ENCODE assay signal across 9 mouse cellular contexts in genomic region chr3:146337861-146338281, GRCm38 (mm10).
DNase-seq lines count a peak whose midpoint lies in the region; ATAC-seq and TF ChIP-seq lines count a peak whose summit lies in the region.
"Had no signal": no experiment of that assay in that cellular context is flagged by ENCODE, and none has a peak within 500 bp of the region (broad histone marks: within the 10 kb centered on the region; RNA-seq: fewer than 3 reads in every experiment).

No protein-coding gene starts in this region.

- H3K27ac ChIP-seq in lung, embryonic 14.5 days (ENCODE audit: low read depth) = peak overlapping the region; percentile 63
- peak overlapping the region; percentile 37; the same call in 1 of the 2 replicates for H3K27ac ChIP-seq in limb, embryonic 12.5 days
- H3K27ac ChIP-seq in neural tube, embryonic 14.5 days (ENCODE audit: low read depth, low read length) = peak overlapping the region; percentile 73
- H3K27ac ChIP-seq: liver, embryonic 14.5 days had no signal

- no peaks in the 10 kb centered on the region for H3K36me3 ChIP-seq in lung, embryonic 14.5 days (ENCODE audit: insufficient read depth)
- no peaks in the 10 kb centered on the region for H3K36me3 ChIP-seq in limb, embryonic 12.5 days
- H3K36me3 ChIP-seq in neural tube, embryonic 14.5 days (ENCODE audit: control insufficient read depth, insufficient read depth, low read length) = no peaks in the 10 kb centered on the region

- H3K9ac ChIP-seq in lung, embryonic 14.5 days = no peak overlapping the region; the same call in 1 of the 2 replicates
- peak overlapping the region; percentile 13; the same call in 1 of the 2 replicates for H3K9ac ChIP-seq in limb, embryonic 12.5 days (replicated peaks)
- peak overlapping the region; percentile 52 for H3K9ac ChIP-seq in neural tube, embryonic 14.5 days (replicated peaks; ENCODE audit: low read depth, low read length)
- H3K9ac ChIP-seq: liver, embryonic 14.5 days had no signal

- no peak for DNase-seq in cerebellum, adult 9-10 months
- DNase-seq in lung, embryonic 14.5 days = peak; percentile 65
- DNase-seq in lung, adult 2 months = no peak
- DNase-seq in gastrocnemius, postnatal 25 days = no peak

- no peak for TF ChIP-seq CTCF in lung, embryonic 14.5 days (IDR thresholded peaks at IDR 0.05; ENCODE audit: low read depth)
- TF ChIP-seq CTCF in lung, adult 2 months (IDR thresholded peaks at IDR 0.05; ENCODE audit: insufficient read depth, low read length) = no peak

- no peaks in the 10 kb centered on the region; the same call in 1 of the 2 replicates for H3K4me1 ChIP-seq in lung, embryonic 14.5 days (ENCODE audit: insufficient read depth)
- peaks cover 2% of the 10 kb centered on the region; the same call in 1 of the 2 replicates for H3K4me1 ChIP-seq in lung, adult 2 months (ENCODE audit: control insufficient read depth, insufficient read depth, low read length)
- H3K4me1 ChIP-seq in limb, embryonic 12.5 days (replicated peaks) = peaks cover 44% of the 10 kb centered on the region
- H3K4me1 ChIP-seq in neural tube, embryonic 14.5 days (ENCODE audit: control insufficient read depth, insufficient read depth, low read length) = peaks cover 13% of the 10 kb centered on the region; the same call in 1 of the 2 replicates

- no peaks in the 10 kb centered on the region for H3K27me3 ChIP-seq in lung, embryonic 14.5 days (ENCODE audit: insufficient read depth, low read length)
- no peaks in the 10 kb centered on the region; the same call in 1 of the 2 replicates for H3K27me3 ChIP-seq in limb, embryonic 12.5 days
- H3K27me3 ChIP-seq in neural tube, embryonic 14.5 days (ENCODE audit: control insufficient read depth, insufficient read depth, low read length) = no peaks in the 10 kb centered on the region

- 10% methylated on average over 7 of the region's 7 CpGs for WGBS in lung, embryonic 14.5 days
- 9% methylated on average over 7 of the region's 7 CpGs for WGBS in lung, adult 2 months
- 8% methylated on average over 7 of the region's 7 CpGs for WGBS in limb, embryonic 12.5 days
- 2% methylated on average over 7 of the region's 7 CpGs for WGBS in neural tube, embryonic 14.5 days

- peak; percentile 61 for ATAC-seq in cerebellum, adult (ENCODE audit: insufficient number of reproducible peaks, low FRiP score, low TSS enrichment)
- ATAC-seq in lung, embryonic 14.5 days (ENCODE audit: insufficient read depth) = peak; percentile 75; the same call in 1 of the 2 replicates
- ATAC-seq in limb, embryonic 12.5 days (ENCODE audit: insufficient number of reproducible peaks, insufficient read depth, low FRiP score, low TSS enrichment, low read depth) = no peak
- peak; percentile 64; the same call in 1 of the 2 replicates for ATAC-seq in neural tube, embryonic 14.5 days (ENCODE audit: low read depth)
- no peak for ATAC-seq in monocyte, adult 5-6 weeks (replicated peaks; ENCODE audit: insufficient number of reproducible peaks, low FRiP score, low TSS enrichment, poor library complexity, severe bottlenecking)

- 0 out of 2 replicates have a peak overlapping the region, but pooled peaks have one; percentile 8 for H3K4me3 ChIP-seq in lung, embryonic 14.5 days (ENCODE audit: low read depth, low read length)
- no peak overlapping the region for H3K4me3 ChIP-seq in lung, adult 2 months (replicated peaks; ENCODE audit: extremely low read depth, low read depth, low read length)
- no peak overlapping the region for H3K4me3 ChIP-seq in limb, embryonic 12.5 days (replicated peaks)
- H3K4me3 ChIP-seq in neural tube, embryonic 14.5 days (ENCODE audit: low read depth, low read length) = no peak overlapping the region

- no peaks in the 10 kb centered on the region for H3K9me3 ChIP-seq in lung, embryonic 14.5 days (ENCODE audit: low read depth, low read length)
- H3K9me3 ChIP-seq in limb, embryonic 12.5 days = no peaks in the 10 kb centered on the region
- no peaks in the 10 kb centered on the region for H3K9me3 ChIP-seq in neural tube, embryonic 14.5 days (ENCODE audit: control insufficient read depth, low read length)

- peak overlapping the region; percentile 50 for H3K4me2 ChIP-seq in lung, embryonic 14.5 days
- H3K4me2 ChIP-seq in limb, embryonic 12.5 days = peak overlapping the region; percentile 46
- peak overlapping the region; percentile 42 for H3K4me2 ChIP-seq in neural tube, embryonic 14.5 days (ENCODE audit: low read depth, low read length)

- no peak for TF ChIP-seq POLR2A in lung, adult 2 months (IDR thresholded peaks at IDR 0.05; ENCODE audit: borderline replicate concordance, extremely low read depth, low read depth, low read length)

Comparison
In these comparisons a context has a peak if more than half of its experiments do, and no peak if none do; other contexts are left out.
1. ATAC-seq: peak in cerebellum, adult (single experiment), lung, embryonic 14.5 days (single experiment) and neural tube, embryonic 14.5 days (single experiment); none in limb, embryonic 12.5 days (single experiment) and monocyte, adult 5-6 weeks (single experiment).
2. Peak in every context shown above with its lines, with median percentiles within 50 percentile points of each other: H3K27ac ChIP-seq and H3K4me2 ChIP-seq.